Mouse (Mus musculus) thymus, adult 2 months (tissue): Measurements from ENCODE around the gene Aspm. TPM values are rescaled to one million over a fixed set of nuclear protein-coding genes. Genes with fewer than 3 reads are reported as not detected.

Experiments used
- DNase-seq: peaks from one replicate; pipeline ENCODE4 v3.0.0; 2021
- H3K27ac ChIP-seq: fragments of 200-500 bp; 2 replicates; pipeline ENCODE4 v1.5.1; 2012; ENCODE audit warnings: low read length, control low read depth; ENCODE audit not compliant: control insufficient read depth, insufficient read depth
- H3K27me3 ChIP-seq: fragments of 200-500 bp; 2 replicates; pipeline ENCODE4 v1.6.1; 2012; ENCODE audit warnings: mild to moderate bottlenecking, low read length, moderate library complexity, mixed read lengths; ENCODE audit not compliant: control insufficient read depth, insufficient read depth
- H3K36me3 ChIP-seq: fragments of 200-500 bp; 2 replicates; pipeline ENCODE4 v1.6.1; 2012; ENCODE audit warnings: mild to moderate bottlenecking, low read length, moderate library complexity; ENCODE audit not compliant: control insufficient read depth, insufficient read depth
- H3K4me1 ChIP-seq: fragments of 200-500 bp; replicated peaks from 2 replicates; pipeline ENCODE4 v1.6.1; 2012; ENCODE audit warnings: low read length; ENCODE audit not compliant: control insufficient read depth, insufficient read depth
- H3K4me3 ChIP-seq: fragments of 200-500 bp; 2 replicates; pipeline ENCODE4 v1.5.1; 2012; ENCODE audit warnings: mild to moderate bottlenecking, low read length, control low read depth, moderate library complexity; ENCODE audit not compliant: control insufficient read depth, insufficient read depth
- CTCF ChIP-seq: fragments of 200-500 bp; IDR thresholded peaks from 2 replicates; pipeline ENCODE4 v1.5.1; 2012; ENCODE audit warnings: mild to moderate bottlenecking, control low read depth, low read length, moderate library complexity, borderline replicate concordance; ENCODE audit not compliant: control insufficient read depth, poor library complexity, insufficient read depth; ENCODE audit errors: extremely low read depth
- POLR2A ChIP-seq: fragments of 200-500 bp; IDR thresholded peaks from 2 replicates; pipeline ENCODE4 v1.6.1; 2012; ENCODE audit warnings: mild to moderate bottlenecking, low read length, control low read depth, moderate library complexity; ENCODE audit not compliant: control insufficient read depth, poor library complexity, insufficient read depth; ENCODE audit errors: extremely low read depth
- WGBS: fragments of 180-500 bp; shearing (Covaris S2); methylation state at CpG from one replicate; pipeline ENCODE4 v1.1.7; 2018; 5-methylcytosine and 5-hydroxymethylcytosine counted together
- polyA plus RNA-seq: library from polyadenylated mRNA; depleted of rRNA; stranded (reverse); fragments of >200 nt; gene quantifications from 2 replicates; pipeline ENCODE4 v1.2.3, GENCODE M21; 2012

Gene Aspm
- polyA plus RNA-seq, 1 experiment: 4.7 TPM

GRCm38 (mm10) chr1:139455226-139455869, 776 bp downstream of the Aspm start:
- DNase-seq: no peak
- no peaks in the 10 kb centered on the region for H3K27me3 ChIP-seq
- WGBS: 2% methylated on average over 17 of the region's 17 CpGs
- peaks cover 8% of the 10 kb centered on the region for H3K4me1 ChIP-seq
- TF ChIP-seq CTCF (no peak), POLR2A (no peak)
- H3K4me3 ChIP-seq: peak overlapping the region; percentile 78
- H3K27ac ChIP-seq: no peak overlapping the region
- H3K36me3 ChIP-seq: peaks cover 12% of the 10 kb centered on the region

DNA sequence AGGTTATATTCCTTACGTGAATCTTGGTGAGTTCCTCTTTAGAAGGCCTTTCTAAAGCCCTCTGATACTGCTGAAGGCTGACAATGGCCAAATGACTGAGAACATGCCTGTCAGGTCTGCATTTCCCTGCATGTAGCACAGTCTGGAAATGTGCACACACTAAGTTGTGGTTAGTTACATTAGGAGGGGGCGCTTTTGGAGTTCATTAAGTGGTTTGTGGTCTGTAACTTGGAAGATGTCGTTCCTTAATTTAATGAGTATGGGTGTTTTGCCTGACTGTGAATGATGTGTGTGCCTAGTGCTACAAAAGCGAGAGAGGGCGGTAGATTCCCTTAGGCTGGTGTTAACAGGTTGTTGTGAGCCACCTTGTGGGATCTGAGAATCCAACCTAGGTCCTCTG, 6.2 kb downstream of the Aspm start:
- Histone ChIP-seq H3K36me3 (peaks cover 36% of the 10 kb centered on the region), H3K27me3 (no peaks in the 10 kb centered on the region), H3K4me3 (no peak overlapping the region), H3K4me1 (no peaks in the 10 kb centered on the region), H3K27ac (no peak overlapping the region)
- DNase-seq: no peak
- TF ChIP-seq POLR2A (no peak), CTCF (no peak)
- 28% methylated on average over 5 of the region's 5 CpGs for WGBS

- no peak for DNase-seq
- Histone ChIP-seq H3K4me1 (no peaks in the 10 kb centered on the region), H3K4me3 (no peak overlapping the region), H3K27ac (no peak overlapping the region), H3K27me3 (no peaks in the 10 kb centered on the region), H3K36me3 (peaks cover 52% of the 10 kb centered on the region)
- TF ChIP-seq POLR2A: no peak
- no peak for TF ChIP-seq CTCF
- 97% methylated on average over 11 of the region's 11 CpGs for WGBS
Observed at GRCm38 (mm10) chr1:139465936-139466335, 11.4 kb downstream of the Aspm start.

- Histone ChIP-seq H3K27ac (no peak overlapping the region), H3K27me3 (no peaks in the 10 kb centered on the region), H3K4me1 (no peaks in the 10 kb centered on the region), H3K4me3 (no peak overlapping the region), H3K36me3 (peaks cover 75% of the 10 kb centered on the region)
- WGBS: 95% methylated on average over 11 of the region's 11 CpGs
- TF ChIP-seq POLR2A: no peak
- TF ChIP-seq CTCF: no peak
- no peak for DNase-seq
Observed at GRCm38 (mm10) chr1:139478898-139479297, 24.3 kb downstream of the Aspm start.

DNA sequence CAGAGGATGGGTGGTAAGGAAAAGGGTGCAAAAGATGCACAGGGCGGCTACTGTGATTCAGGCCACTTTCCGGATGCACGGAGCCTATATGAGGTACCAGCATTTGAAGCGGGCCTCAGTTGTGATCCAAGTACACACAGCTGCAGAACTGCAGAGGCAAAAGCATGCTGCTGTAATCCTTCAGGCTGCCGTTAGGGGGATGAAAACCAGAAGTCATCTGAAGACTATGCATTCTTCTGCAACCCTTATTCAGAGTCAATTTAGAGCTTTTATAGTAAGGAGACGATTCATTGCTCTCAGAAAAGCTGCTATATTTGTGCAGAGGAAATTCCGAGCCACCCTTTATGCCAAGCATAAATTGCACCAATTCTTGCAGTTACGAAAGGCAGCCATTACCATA, 25.7 kb downstream of the Aspm start:
- H3K4me1 ChIP-seq: no peaks in the 10 kb centered on the region
- peaks cover 65% of the 10 kb centered on the region for H3K36me3 ChIP-seq
- DNase-seq: no peak
- H3K27ac ChIP-seq: no peak overlapping the region
- no peaks in the 10 kb centered on the region for H3K27me3 ChIP-seq
- TF ChIP-seq POLR2A (no peak), CTCF (no peak)
- no peak overlapping the region for H3K4me3 ChIP-seq
- WGBS: over 99% methylated on average over 8 of the region's 8 CpGs

DNA sequence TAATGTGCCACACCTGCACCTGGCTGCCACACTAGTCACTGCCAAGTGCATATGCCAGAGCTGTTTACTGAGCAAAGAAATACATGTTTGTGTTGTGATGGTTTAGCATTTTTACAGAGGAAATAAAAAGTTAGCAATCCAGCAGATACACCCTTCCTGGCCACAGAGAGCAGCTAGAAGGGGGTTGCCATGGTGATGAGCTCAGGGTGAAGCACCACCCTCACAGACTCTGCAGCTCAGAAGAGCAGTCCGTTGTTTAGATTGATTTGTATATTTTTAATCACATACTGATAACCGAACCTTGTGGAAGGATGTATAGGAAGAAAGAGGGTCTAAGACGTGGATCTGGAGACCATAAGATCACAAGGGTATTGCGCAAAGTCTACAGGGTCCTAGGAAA, 26.6 kb downstream of the Aspm start:
- no peak for DNase-seq
- no peak overlapping the region for H3K27ac ChIP-seq
- H3K27me3 ChIP-seq: no peaks in the 10 kb centered on the region
- no peak overlapping the region for H3K4me3 ChIP-seq
- no peaks in the 10 kb centered on the region for H3K4me1 ChIP-seq
- peaks cover 61% of the 10 kb centered on the region for H3K36me3 ChIP-seq
- 97% methylated on average over 4 of the region's 4 CpGs for WGBS
- no peak for TF ChIP-seq CTCF
- no peak for TF ChIP-seq POLR2A

- WGBS: 97% methylated on average over 3 of the region's 3 CpGs
- no peak overlapping the region for H3K4me3 ChIP-seq
- H3K27me3 ChIP-seq: no peaks in the 10 kb centered on the region
- no peak for DNase-seq
- no peak for TF ChIP-seq CTCF
- no peak for TF ChIP-seq POLR2A
- no peaks in the 10 kb centered on the region for H3K4me1 ChIP-seq
- peaks cover 45% of the 10 kb centered on the region for H3K36me3 ChIP-seq
- H3K27ac ChIP-seq: no peak overlapping the region
Observed at GRCm38 (mm10) chr1:139494630-139495029, 40.1 kb downstream of the Aspm start.
